Mouse (Mus musculus) forebrain, embryonic 11.5 days (tissue): ENCODE data around the gene Ddx54. TPM values are rescaled to one million over a fixed set of nuclear protein-coding genes. Genes with fewer than 3 reads are reported as not detected.
A peak's percentile ranks its signal among the peaks of the same experiment; 100 is the strongest.

Experiments used
- ATAC-seq: fragments of 200-750 bp; cut with Nextera tagmentation; replicated peaks from 2 replicates; pipeline ENCODE4 v1.8.0; 2017; ENCODE audit warnings: moderate TSS enrichment; ENCODE audit not compliant: low FRiP score
- DNase-seq: peaks from one replicate; pipeline ENCODE4 v3.0.0-alpha.2; 2017; ENCODE audit warnings: low spot score
- H3K27ac ChIP-seq: fragments of 300-500 bp; sonication (generic); 2 replicates; pipeline ENCODE4 v1.5.1; 2014; ENCODE audit warnings: low read depth, low read length
- H3K27me3 ChIP-seq: fragments of 300-500 bp; sonication (generic); 2 replicates; pipeline ENCODE4 v1.6.1; 2014; ENCODE audit warnings: mild to moderate bottlenecking, low read length, mixed read lengths; ENCODE audit not compliant: control insufficient read depth, insufficient read depth
- H3K36me3 ChIP-seq: fragments of 300-500 bp; sonication (generic); 2 replicates; pipeline ENCODE4 v1.6.1; 2014; ENCODE audit warnings: mild to moderate bottlenecking, low read length, moderate library complexity, mixed read lengths; ENCODE audit not compliant: control insufficient read depth, insufficient read depth
- H3K4me1 ChIP-seq: fragments of 300-500 bp; sonication (generic); replicated peaks from 2 replicates; pipeline ENCODE4 v1.6.1; 2014; ENCODE audit warnings: low read length, mixed read lengths; ENCODE audit not compliant: control insufficient read depth, insufficient read depth
- H3K4me2 ChIP-seq: fragments of 300-500 bp; sonication (generic); 2 replicates; pipeline ENCODE4 v1.6.1; 2014; ENCODE audit warnings: low read depth, mild to moderate bottlenecking, low read length, moderate library complexity, mixed read lengths; ENCODE audit not compliant: severe bottlenecking
- H3K4me3 ChIP-seq: fragments of 300-500 bp; sonication (generic); 2 replicates; pipeline ENCODE4 v1.5.1; 2014; ENCODE audit warnings: low read depth, low read length
- H3K9ac ChIP-seq: fragments of 300-500 bp; sonication (generic); 2 replicates; pipeline ENCODE4 v1.6.1; 2014; ENCODE audit warnings: low read length
- H3K9me3 ChIP-seq: fragments of 300-500 bp; sonication (generic); 2 replicates; pipeline ENCODE4 v1.6.1; 2016; ENCODE audit warnings: low read length, mixed read lengths; ENCODE audit not compliant: control insufficient read depth
- WGBS: fragments of 180-500 bp; shearing (Covaris S2); extraction: QIAGEN DNeasy Blood & Tissue Kit; methylation state at CpG from one replicate; pipeline ENCODE4 v1.1.7; 2014; 5-methylcytosine and 5-hydroxymethylcytosine counted together
- polyA plus RNA-seq: library from polyadenylated mRNA; unstranded; fragments of >200 nt; fragmentation: Nextera tagmentation; extraction: Ambion mirVana; gene quantifications from 2 replicates; pipeline ENCODE4 v1.2.1, GENCODE M21; 2014

Ddx54 gene
- polyA plus RNA-seq, 1 experiment from 2014 or later: 45.7 TPM

DNA sequence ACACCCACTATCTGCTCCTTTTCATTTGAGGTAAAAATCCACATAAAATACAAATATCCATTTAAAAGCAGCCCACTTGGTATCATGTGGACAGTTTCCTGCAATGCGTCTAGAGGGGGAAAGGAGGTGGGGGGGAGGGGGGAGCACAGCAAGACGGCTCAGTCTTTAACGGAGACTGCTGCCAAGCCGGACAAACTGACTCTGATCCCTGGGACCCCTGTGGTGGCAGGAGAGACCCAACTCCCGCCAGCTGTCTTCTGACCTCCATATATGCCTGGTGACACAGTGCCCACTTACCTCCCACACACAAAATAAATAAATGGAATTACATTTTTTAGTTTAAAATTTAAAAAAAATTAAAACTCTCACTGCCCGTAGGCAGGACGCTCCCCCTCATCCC lies 9.0 kb upstream of the Ddx54 start:
- 54% methylated on average over 7 of the region's 7 CpGs for WGBS
- Histone ChIP-seq H3K27me3 (no peaks in the 10 kb centered on the region), H3K4me1 (peaks cover 3% of the 10 kb centered on the region; the same call in 1 of the 2 replicates), H3K9ac (no peak overlapping the region), H3K27ac (no peak overlapping the region), H3K4me3 (no peak overlapping the region), H3K4me2 (no peak overlapping the region), H3K36me3 (no peaks in the 10 kb centered on the region), H3K9me3 (no peaks in the 10 kb centered on the region)
- ATAC-seq (no peak), DNase-seq (no peak)

- no peaks in the 10 kb centered on the region for H3K36me3 ChIP-seq
- peak overlapping the region; percentile 49; the same call in 1 of the 2 replicates for H3K9ac ChIP-seq
- H3K4me2 ChIP-seq: peak overlapping the region; percentile 65
- WGBS: 2% methylated on average over 6 of the region's 6 CpGs
- H3K9me3 ChIP-seq: no peaks in the 10 kb centered on the region
- no peaks in the 10 kb centered on the region for H3K27me3 ChIP-seq
- ATAC-seq: no peak
- H3K27ac ChIP-seq: no peak overlapping the region
- H3K4me3 ChIP-seq: peak overlapping the region; percentile 10
- peaks cover 3% of the 10 kb centered on the region; the same call in 1 of the 2 replicates for H3K4me1 ChIP-seq
- peak; percentile 90 for DNase-seq
Observed at GRCm38 (mm10) chr5:120604839-120605238, 7.7 kb upstream of the Ddx54 start.

- no peaks in the 10 kb centered on the region for H3K36me3 ChIP-seq
- DNase-seq (no peak), ATAC-seq (peak; percentile 59)
- no peaks in the 10 kb centered on the region for H3K27me3 ChIP-seq
- peak overlapping the region; percentile 49 for H3K9ac ChIP-seq
- under 1% methylated on average over 10 of the region's 10 CpGs for WGBS
- H3K4me2 ChIP-seq: peak overlapping the region; percentile 65
- H3K4me1 ChIP-seq: peaks cover 3% of the 10 kb centered on the region; the same call in 1 of the 2 replicates
- H3K4me3 ChIP-seq: peak overlapping the region; percentile 10
- no peak overlapping the region for H3K27ac ChIP-seq
- H3K9me3 ChIP-seq: no peaks in the 10 kb centered on the region
Observed at GRCm38 (mm10) chr5:120605241-120605661, 7.3 kb upstream of the Ddx54 start.

- no peaks in the 10 kb centered on the region for H3K27me3 ChIP-seq
- peak overlapping the region; percentile 65 for H3K4me2 ChIP-seq
- 4% methylated on average over 8 of the region's 8 CpGs for WGBS
- H3K9ac ChIP-seq: no peak overlapping the region; the same call in 1 of the 2 replicates
- ATAC-seq (peak; percentile 70), DNase-seq (peak; percentile 94)
- no peaks in the 10 kb centered on the region for H3K36me3 ChIP-seq
- H3K9me3 ChIP-seq: no peaks in the 10 kb centered on the region
- H3K4me3 ChIP-seq: peak overlapping the region; percentile 10
- peaks cover 3% of the 10 kb centered on the region; the same call in 1 of the 2 replicates for H3K4me1 ChIP-seq
- H3K27ac ChIP-seq: no peak overlapping the region
Observed at GRCm38 (mm10) chr5:120605688-120606087, 6.9 kb upstream of the Ddx54 start.

GRCm38 (mm10) chr5:120606590-120607200 lies 5.8 kb upstream of the Ddx54 start:
- H3K36me3 ChIP-seq: no peaks in the 10 kb centered on the region
- H3K4me2 ChIP-seq: no peak overlapping the region
- no peaks in the 10 kb centered on the region for H3K9me3 ChIP-seq
- H3K4me3 ChIP-seq: no peak overlapping the region
- no peaks in the 10 kb centered on the region for H3K27me3 ChIP-seq
- ATAC-seq (no peak), DNase-seq (no peak)
- 74% methylated on average over 25 of the region's 25 CpGs for WGBS
- H3K9ac ChIP-seq: no peak overlapping the region
- H3K4me1 ChIP-seq: peaks cover 6% of the 10 kb centered on the region; the same call in 1 of the 2 replicates
- H3K27ac ChIP-seq: no peak overlapping the region

DNA sequence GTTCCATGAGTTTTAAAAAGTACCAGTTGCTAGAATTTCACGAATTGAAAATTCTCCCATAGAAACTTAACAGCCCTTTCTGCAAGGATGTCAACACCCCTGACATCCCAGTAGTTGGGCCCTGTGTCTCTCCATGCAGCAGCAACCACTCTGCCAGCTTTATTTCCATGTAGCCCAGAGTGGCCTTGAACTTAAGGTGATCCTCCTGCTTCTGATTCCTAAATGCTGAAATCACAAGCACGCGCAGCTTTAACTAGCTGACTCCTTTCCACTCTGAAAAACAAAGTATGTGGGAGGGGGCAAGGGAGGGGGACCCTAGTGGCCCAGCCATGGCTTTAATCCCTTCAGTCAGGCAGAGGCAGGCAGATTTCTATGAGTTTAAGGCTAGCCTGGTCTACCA lies 5.2 kb upstream of the Ddx54 start:
- Histone ChIP-seq H3K27me3 (no peaks in the 10 kb centered on the region), H3K9ac (no peak overlapping the region), H3K27ac (no peak overlapping the region), H3K4me2 (no peak overlapping the region), H3K36me3 (no peaks in the 10 kb centered on the region), H3K4me1 (peaks cover 7% of the 10 kb centered on the region; the same call in 1 of the 2 replicates), H3K4me3 (no peak overlapping the region), H3K9me3 (no peaks in the 10 kb centered on the region)
- 81% methylated on average over 3 of the region's 3 CpGs for WGBS
- ATAC-seq: no peak
- no peak for DNase-seq

DNA sequence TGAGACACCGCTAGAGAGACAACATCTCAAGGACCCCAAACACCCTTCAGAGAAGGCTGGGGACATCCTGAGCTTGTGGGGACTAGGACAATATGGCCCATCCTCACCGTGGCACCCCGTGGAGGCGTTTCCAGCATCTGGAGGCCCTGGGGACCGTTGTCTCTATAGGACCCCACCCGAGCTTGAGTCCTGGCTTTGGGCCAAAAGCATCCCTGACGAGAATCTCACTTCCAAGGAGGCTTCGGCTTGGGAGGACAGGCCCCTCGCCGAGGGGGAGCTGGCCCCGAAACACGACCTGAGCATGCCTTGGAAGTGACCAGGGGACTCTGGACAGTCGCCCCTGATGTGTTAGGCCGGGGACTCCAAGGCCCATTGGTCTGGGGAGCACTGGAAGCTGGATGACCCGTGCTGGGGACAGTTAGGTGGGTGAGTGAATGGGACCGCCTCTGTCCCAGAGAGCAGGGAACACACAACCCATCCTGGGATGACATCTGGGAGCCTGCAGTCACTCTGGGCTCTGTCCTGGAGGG lies 3.2 kb upstream of the Ddx54 start:
- Histone ChIP-seq H3K27ac (no peak overlapping the region), H3K4me1 (peaks cover 7% of the 10 kb centered on the region; the same call in 1 of the 2 replicates), H3K36me3 (no peaks in the 10 kb centered on the region), H3K9me3 (no peaks in the 10 kb centered on the region), H3K4me3 (no peak overlapping the region), H3K27me3 (no peaks in the 10 kb centered on the region), H3K4me2 (no peak overlapping the region), H3K9ac (no peak overlapping the region)
- DNase-seq: no peak
- ATAC-seq: no peak
- WGBS: 89% methylated on average over 16 of the region's 16 CpGs

DNA sequence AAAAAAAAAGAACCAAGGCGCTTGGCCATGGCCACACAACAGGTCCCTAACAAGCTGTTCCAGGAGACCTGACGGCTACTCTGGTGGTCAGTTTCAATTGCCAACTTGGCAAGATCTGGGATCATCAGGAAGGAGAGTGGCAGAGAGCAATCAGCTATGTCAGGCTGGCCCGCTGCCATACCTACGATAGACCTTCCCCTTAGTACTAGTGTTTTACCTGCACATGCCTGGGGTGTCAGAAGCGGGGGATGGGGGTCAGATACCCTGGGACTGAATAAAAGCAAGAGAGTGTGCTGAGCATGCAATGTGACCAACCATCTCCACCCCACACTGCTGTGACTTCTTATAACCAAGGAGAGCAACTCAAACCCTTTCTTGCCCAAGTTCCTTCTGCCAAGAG lies 1.6 kb upstream of the Ddx54 start:
- Histone ChIP-seq H3K27me3 (no peaks in the 10 kb centered on the region), H3K27ac (no peak overlapping the region), H3K36me3 (peaks cover under 1% of the 10 kb centered on the region; the same call in 1 of the 2 replicates), H3K9ac (no peak overlapping the region; the same call in 1 of the 2 replicates), H3K4me2 (no peak overlapping the region; the same call in 1 of the 2 replicates), H3K9me3 (peaks cover 3% of the 10 kb centered on the region), H3K4me3 (no peak overlapping the region), H3K4me1 (peaks cover 4% of the 10 kb centered on the region; the same call in 1 of the 2 replicates)
- no peak for ATAC-seq
- 92% methylated on average over 5 of the region's 5 CpGs for WGBS
- DNase-seq: no peak
